Mouse (Mus musculus) megakaryocyte, embryonic 14.5 days (primary cell): ENCODE results near the gene Nrg3.

Experiments
- FLI1 ChIP-seq: IDR thresholded peaks from 2 replicates; pipeline ENCODE4 v1.6.1; 2012; ENCODE audit warnings: low read length, inconsistent platforms, mixed read lengths
- GATA1 ChIP-seq: IDR thresholded peaks from 3 replicates; pipeline ENCODE4 v1.6.1; 2012; ENCODE audit warnings: mixed read lengths, low read length, inconsistent platforms, borderline replicate concordance

DNA sequence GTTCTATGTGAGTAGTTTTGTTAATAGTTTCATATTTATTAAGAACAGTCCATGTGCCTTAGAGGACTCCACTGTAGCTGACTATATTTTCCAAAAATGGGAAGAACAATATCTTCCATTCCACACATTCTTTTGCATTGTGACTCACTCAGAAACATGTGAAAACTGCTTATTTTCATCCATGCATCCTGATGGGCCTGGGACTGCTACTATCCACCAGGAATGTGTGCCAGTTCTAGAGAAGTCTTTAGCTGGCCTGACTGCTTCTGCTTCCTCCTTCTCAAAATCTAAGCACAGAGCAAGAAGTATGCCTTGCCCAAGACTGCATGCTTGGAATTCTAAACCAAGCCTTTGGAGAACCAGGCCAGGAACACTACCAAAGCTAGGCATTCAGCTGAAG lies 91.6 kb downstream of the Nrg3 start:
- TF ChIP-seq FLI1 (no peak), GATA1 (no peak)
